Mouse (Mus musculus): ENCODE results near the gene Ppm1b. TPM values are rescaled to one million over a fixed set of nuclear protein-coding genes. Genes with fewer than 3 reads are reported as not detected.

The Ppm1b gene
- polyA plus RNA-seq, 1 experiment from 2014 or later: 51.5 TPM

- peaks cover 10% of the 10 kb centered on the region for H3K4me1 ChIP-seq (ENCODE audit: insufficient read depth, low read depth, low read length)
- TF ChIP-seq CTCF (IDR thresholded peaks at IDR 0.05) (no peak), EP300 (IDR thresholded peaks at IDR 0.05) (no peak)
- no peaks in the 10 kb centered on the region for H3K9me3 ChIP-seq (ENCODE audit: low read length)
- H3K9ac ChIP-seq (replicated peaks; ENCODE audit: low read depth): no peak overlapping the region
- H3K4me2 ChIP-seq (replicated peaks; ENCODE audit: low read depth, low read length): peak overlapping the region; percentile 77
- no peak overlapping the region for H3K27ac ChIP-seq (ENCODE audit: low read length)
- DNase-seq (ENCODE audit: low spot score) (no peak), ATAC-seq (no peak)
- 21% methylated on average over 3 of the region's 3 CpGs for WGBS
- H3K36me3 ChIP-seq (ENCODE audit: insufficient read depth, low read length): no peaks in the 10 kb centered on the region
- H3K4me3 ChIP-seq (ENCODE audit: low read depth, low read length): peak overlapping the region; percentile 99
- no peaks in the 10 kb centered on the region for H3K27me3 ChIP-seq (replicated peaks; ENCODE audit: insufficient read depth, low read length)
Measured at GRCm38 (mm10) chr17:84959665-84960020, 3.1 kb downstream of the Ppm1b start.

- Histone ChIP-seq H3K9ac (replicated peaks; ENCODE audit: low read depth) (no peak overlapping the region), H3K27ac (ENCODE audit: low read length) (no peak overlapping the region), H3K9me3 (ENCODE audit: low read length) (no peaks in the 10 kb centered on the region), H3K27me3 (replicated peaks; ENCODE audit: insufficient read depth, low read length) (no peaks in the 10 kb centered on the region), H3K36me3 (ENCODE audit: insufficient read depth, low read length) (no peaks in the 10 kb centered on the region), H3K4me2 (replicated peaks; ENCODE audit: low read depth, low read length) (peak overlapping the region; percentile 77), H3K4me3 (ENCODE audit: low read depth, low read length) (peak overlapping the region; percentile 99), H3K4me1 (ENCODE audit: insufficient read depth, low read depth, low read length) (peaks cover 10% of the 10 kb centered on the region)
- WGBS: 42% methylated on average over 4 of the region's 4 CpGs
- DNase-seq (ENCODE audit: low spot score) (peak; percentile 52), ATAC-seq (no peak)
- no peak for TF ChIP-seq CTCF (IDR thresholded peaks at IDR 0.05)
- no peak for TF ChIP-seq EP300 (IDR thresholded peaks at IDR 0.05)
Measured at GRCm38 (mm10) chr17:84960136-84960535, 3.6 kb downstream of the Ppm1b start.

DNA sequence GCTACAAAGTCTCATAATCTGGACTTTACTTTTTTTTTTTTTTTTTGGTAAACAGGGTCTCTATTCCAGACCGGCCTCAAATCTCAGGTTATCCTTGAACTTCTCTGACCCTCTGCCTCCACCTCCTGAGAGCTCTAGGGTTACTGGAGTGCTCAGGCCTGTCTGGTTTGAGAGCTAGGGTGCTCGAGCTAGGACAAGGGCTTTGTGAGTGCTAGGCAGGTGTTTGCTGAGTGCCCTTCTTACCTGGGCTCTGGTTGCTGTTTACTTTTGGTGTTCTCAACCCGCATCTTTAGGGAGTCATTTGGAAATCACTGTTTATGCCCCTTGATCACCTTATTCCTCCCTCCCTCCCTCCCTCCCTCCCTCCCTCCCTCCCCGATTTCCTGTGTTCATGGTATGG lies 5.5 kb downstream of the Ppm1b start:
- no peak for ATAC-seq
- Histone ChIP-seq H3K4me2 (replicated peaks; ENCODE audit: low read depth, low read length) (no peak overlapping the region), H3K9ac (replicated peaks; ENCODE audit: low read depth) (no peak overlapping the region), H3K4me1 (ENCODE audit: insufficient read depth, low read depth, low read length) (peaks cover 10% of the 10 kb centered on the region), H3K27me3 (replicated peaks; ENCODE audit: insufficient read depth, low read length) (no peaks in the 10 kb centered on the region), H3K36me3 (ENCODE audit: insufficient read depth, low read length) (no peaks in the 10 kb centered on the region), H3K9me3 (ENCODE audit: low read length) (no peaks in the 10 kb centered on the region), H3K4me3 (ENCODE audit: low read depth, low read length) (no peak overlapping the region), H3K27ac (ENCODE audit: low read length) (no peak overlapping the region)
- peak; percentile 79 for DNase-seq (ENCODE audit: low spot score)
- TF ChIP-seq EP300 (IDR thresholded peaks at IDR 0.05): 0 out of 2 replicates have a peak, but pooled peaks have one; percentile 49
- no peak for TF ChIP-seq CTCF (IDR thresholded peaks at IDR 0.05)
- WGBS: 59% methylated on average over 4 of the region's 4 CpGs

DNA sequence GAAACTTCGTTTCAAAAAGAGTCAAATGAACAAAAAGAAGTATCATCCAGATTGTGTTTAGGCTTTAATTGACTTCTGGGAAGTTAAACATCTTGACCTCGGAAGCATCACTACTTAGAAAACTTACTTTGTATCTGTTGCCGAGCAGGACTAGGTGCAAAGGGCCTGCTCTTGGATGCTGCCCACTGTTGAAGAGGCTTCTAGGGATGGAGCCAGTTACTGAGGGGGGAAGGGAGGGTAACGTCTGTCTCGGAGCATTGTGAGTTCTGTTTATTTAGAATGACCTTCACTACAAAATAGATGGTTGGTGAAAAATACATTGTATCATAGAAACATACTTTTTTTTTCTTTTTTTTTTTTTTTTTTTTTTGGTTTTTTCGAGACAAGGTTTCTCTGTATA lies 7.1 kb downstream of the Ppm1b start:
- Histone ChIP-seq H3K27ac (ENCODE audit: low read length) (no peak overlapping the region), H3K4me3 (ENCODE audit: low read depth, low read length) (no peak overlapping the region), H3K36me3 (ENCODE audit: insufficient read depth, low read length) (no peaks in the 10 kb centered on the region), H3K9me3 (ENCODE audit: low read length) (no peaks in the 10 kb centered on the region), H3K9ac (replicated peaks; ENCODE audit: low read depth) (no peak overlapping the region), H3K27me3 (replicated peaks; ENCODE audit: insufficient read depth, low read length) (no peaks in the 10 kb centered on the region), H3K4me1 (ENCODE audit: insufficient read depth, low read depth, low read length) (peaks cover 10% of the 10 kb centered on the region), H3K4me2 (replicated peaks; ENCODE audit: low read depth, low read length) (no peak overlapping the region)
- WGBS: 36% methylated on average over 5 of the region's 6 CpGs
- DNase-seq (ENCODE audit: low spot score) (no peak), ATAC-seq (no peak)
- TF ChIP-seq EP300 (IDR thresholded peaks at IDR 0.05) (no peak), CTCF (IDR thresholded peaks at IDR 0.05) (no peak)

- Histone ChIP-seq H3K9me3 (ENCODE audit: low read length) (no peaks in the 10 kb centered on the region), H3K4me3 (ENCODE audit: low read depth, low read length) (no peak overlapping the region), H3K4me1 (ENCODE audit: insufficient read depth, low read depth, low read length) (no peaks in the 10 kb centered on the region), H3K4me2 (replicated peaks; ENCODE audit: low read depth, low read length) (no peak overlapping the region), H3K27me3 (replicated peaks; ENCODE audit: insufficient read depth, low read length) (no peaks in the 10 kb centered on the region), H3K27ac (ENCODE audit: low read length) (no peak overlapping the region), H3K9ac (replicated peaks; ENCODE audit: low read depth) (no peak overlapping the region), H3K36me3 (ENCODE audit: insufficient read depth, low read length) (no peaks in the 10 kb centered on the region)
- ATAC-seq: no peak
- 97% methylated on average over 1 of the region's 1 CpGs for WGBS
- TF ChIP-seq CTCF (IDR thresholded peaks at IDR 0.05) (no peak), EP300 (IDR thresholded peaks at IDR 0.05) (no peak)
- no peak for DNase-seq (ENCODE audit: low spot score)
Measured at GRCm38 (mm10) chr17:84966231-84966630, 9.7 kb downstream of the Ppm1b start.

- Histone ChIP-seq H3K9ac (replicated peaks; ENCODE audit: low read depth) (no peak overlapping the region), H3K27ac (ENCODE audit: low read length) (no peak overlapping the region), H3K9me3 (ENCODE audit: low read length) (no peaks in the 10 kb centered on the region), H3K4me1 (ENCODE audit: insufficient read depth, low read depth, low read length) (no peaks in the 10 kb centered on the region), H3K27me3 (replicated peaks; ENCODE audit: insufficient read depth, low read length) (no peaks in the 10 kb centered on the region), H3K4me3 (ENCODE audit: low read depth, low read length) (no peak overlapping the region), H3K4me2 (replicated peaks; ENCODE audit: low read depth, low read length) (no peak overlapping the region), H3K36me3 (ENCODE audit: insufficient read depth, low read length) (no peaks in the 10 kb centered on the region)
- DNase-seq (ENCODE audit: low spot score): no peak
- ATAC-seq: no peak
- TF ChIP-seq CTCF (IDR thresholded peaks at IDR 0.05) (no peak), EP300 (IDR thresholded peaks at IDR 0.05) (no peak)
- WGBS: 71% methylated on average over 1 of the region's 1 CpGs
Measured at GRCm38 (mm10) chr17:84967045-84967444, 10.5 kb downstream of the Ppm1b start.

DNA sequence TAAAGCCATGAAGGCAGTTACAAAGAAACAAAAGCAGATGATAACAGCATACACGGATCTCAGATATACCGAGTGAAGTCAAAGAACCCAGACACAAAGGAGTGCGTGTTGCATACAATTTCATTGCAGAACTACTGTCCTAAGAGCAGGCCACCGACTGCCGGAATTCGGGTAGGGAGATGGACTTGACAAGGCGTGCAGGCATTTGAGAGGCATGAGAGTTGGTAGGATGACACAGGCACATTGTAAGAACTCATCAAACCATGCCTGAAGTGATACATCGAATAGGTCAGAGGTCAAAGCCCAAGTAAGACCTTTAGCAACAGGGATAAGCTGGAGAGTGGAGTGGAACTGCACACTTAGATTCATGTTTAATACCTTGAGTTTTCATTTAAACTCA lies 13.4 kb downstream of the Ppm1b start:
- 82% methylated on average over 8 of the region's 8 CpGs for WGBS
- Histone ChIP-seq H3K9ac (replicated peaks; ENCODE audit: low read depth) (no peak overlapping the region), H3K4me1 (ENCODE audit: insufficient read depth, low read depth, low read length) (no peaks in the 10 kb centered on the region), H3K4me3 (ENCODE audit: low read depth, low read length) (no peak overlapping the region), H3K27ac (ENCODE audit: low read length) (no peak overlapping the region), H3K9me3 (ENCODE audit: low read length) (no peaks in the 10 kb centered on the region), H3K4me2 (replicated peaks; ENCODE audit: low read depth, low read length) (no peak overlapping the region), H3K36me3 (ENCODE audit: insufficient read depth, low read length) (no peaks in the 10 kb centered on the region), H3K27me3 (replicated peaks; ENCODE audit: insufficient read depth, low read length) (no peaks in the 10 kb centered on the region)
- TF ChIP-seq EP300 (IDR thresholded peaks at IDR 0.05): no peak
- TF ChIP-seq CTCF (IDR thresholded peaks at IDR 0.05): no peak
- ATAC-seq (no peak), DNase-seq (ENCODE audit: low spot score) (no peak)
